Comparison of ENCODE assay signal across 15 mouse cellular contexts in genomic region chr14:50824219-50824618, GRCm38 (mm10). TPM values are rescaled to one million over a fixed set of nuclear protein-coding genes. Genes with fewer than 3 reads are reported as not detected.
A peak's percentile ranks its signal among the peaks of the same experiment; 100 is the strongest.
DNase-seq lines count a peak whose midpoint lies in the region; ATAC-seq and TF ChIP-seq lines count a peak whose summit lies in the region.
"Had no signal": no experiment of that assay in that cellular context is flagged by ENCODE, and none has a peak within 500 bp of the region (broad histone marks: within the 10 kb centered on the region; RNA-seq: fewer than 3 reads in every experiment).

No protein-coding gene starts in this region.

- peak; percentile 99 for TF ChIP-seq EP300 in CH12.LX (IDR thresholded peaks at IDR 0.05; ENCODE audit: low read length)

- dilution Hi-C loops in CH12.LX (cut with MboI; ENCODE audit: extremely low pct_ligation_motif_present, extremely low pct_unique_long_range_greater_than_20kb, low sequenced_read_pairs): no loop called here

- H3K4me2 ChIP-seq in lung, embryonic 14.5 days: no peak overlapping the region
- H3K4me2 ChIP-seq in CH12.LX (ENCODE audit: insufficient read depth, low read depth, poor library complexity, severe bottlenecking): peak overlapping the region; percentile 53
- H3K4me2 ChIP-seq: limb, embryonic 13.5 days had no signal

- 88% methylated on average over 9 of the region's 9 CpGs for WGBS in lung, embryonic 14.5 days

- H3K36me3 ChIP-seq in lung, embryonic 14.5 days (ENCODE audit: insufficient read depth): peaks cover 52% of the 10 kb centered on the region
- peaks cover 41 to 78% of the 10 kb centered on the region in 2 experiments for H3K36me3 ChIP-seq in CH12.LX (replicated peaks in 1 of 2; ENCODE audit: control insufficient read depth in 1 of 2, insufficient read depth in 1 of 2, low read length in 1 of 2)

- no peak for TF ChIP-seq CTCF in lung, embryonic 14.5 days (IDR thresholded peaks at IDR 0.05; ENCODE audit: low read depth)
- TF ChIP-seq CTCF in CH12.LX (conservative IDR thresholded peaks at IDR 0.05 in 1 of 2, IDR thresholded peaks at IDR 0.05 in 1 of 2; ENCODE audit: low read depth in 2 of 2, low read length in 2 of 2): no peak

- in situ Hi-C loops in CH12.LX (cut with MboI; ENCODE audit: low pct_ligation_motif_present, low pct_unique_long_range_greater_than_20kb, low sequenced_read_pairs): loop anchor here (25.0 kb wide), 1 partner anchor 438 kb away; the partner anchor contains the start of gene Rnase2a

- ATAC-seq in lung, embryonic 14.5 days (ENCODE audit: insufficient read depth): no peak
- ATAC-seq in hematopoietic stem cell, adult 5-6 weeks (replicated peaks in 1 of 2; ENCODE audit: insufficient read depth in 1 of 2, low FRiP score in 2 of 2, low TSS enrichment in 1 of 2, low read depth in 1 of 2, poor library complexity in 2 of 2, severe bottlenecking in 2 of 2): peak; percentile 83 to 85

- H3K4me3 ChIP-seq in lung, embryonic 14.5 days (ENCODE audit: low read depth, low read length): no peak overlapping the region
- H3K4me3 ChIP-seq in CH12.LX (replicated peaks in 1 of 3; ENCODE audit: low read depth in 2 of 3, low read length in 2 of 3, poor library complexity in 1 of 3): peak overlapping the region in 2 of 3 experiments; percentile 19 to 27
- H3K4me3 ChIP-seq: limb, embryonic 13.5 days had no signal

- H3K27me3 ChIP-seq in lung, embryonic 14.5 days (ENCODE audit: insufficient read depth, low read length): no peaks in the 10 kb centered on the region
- H3K27me3 ChIP-seq in CH12.LX (replicated peaks): no peaks in the 10 kb centered on the region
- H3K27me3 ChIP-seq: limb, embryonic 13.5 days had no signal

- no peaks in the 10 kb centered on the region for H3K4me1 ChIP-seq in lung, embryonic 14.5 days (ENCODE audit: insufficient read depth)
- peaks cover 7 to 25% of the 10 kb centered on the region in 2 experiments for H3K4me1 ChIP-seq in CH12.LX (ENCODE audit: control insufficient read depth in 1 of 2, insufficient read depth in 2 of 2)
- H3K4me1 ChIP-seq: limb, embryonic 13.5 days had no signal

- H3K9ac ChIP-seq in lung, embryonic 14.5 days: no peak overlapping the region
- H3K9ac ChIP-seq in CH12.LX (ENCODE audit: insufficient read depth, low read depth): peak overlapping the region; percentile 27; the same call in 1 of the 2 replicates
- H3K9ac ChIP-seq: limb, embryonic 13.5 days had no signal

- peak; percentile 9 for DNase-seq in lung, embryonic 14.5 days
- no peak for DNase-seq in lung, postnatal 14 days
- peak; percentile 85 for DNase-seq in CH12.LX (ENCODE audit: extremely low read depth)
- peak; percentile 40 for DNase-seq in skeletal muscle tissue, adult 2 months (ENCODE audit: low read depth, low spot score)
- DNase-seq in frontal cortex, postnatal 36 days (ENCODE audit: low spot score in 2 of 2): no peak
- no peak for DNase-seq in gastrocnemius, postnatal 4 days (ENCODE audit: low spot score in 2 of 2)
- DNase-seq in c-Kit-positive CD71-positive TER-119-positive erythroid progenitor cells, embryonic 14.5 days (ENCODE audit: low spot score): no peak
- DNase-seq: adrenal gland, postnatal 36 days; cerebellum, adult 2 months; heart, postnatal 36 days; lung, postnatal 4 days had no signal

- no peak for TF ChIP-seq RAD21 in CH12.LX (IDR thresholded peaks at IDR 0.05; ENCODE audit: low read depth, low read length)

- H3K79me2 ChIP-seq in CH12.LX (replicated peaks; ENCODE audit: control insufficient read depth, extremely low read depth, insufficient read depth, poor library complexity, severe bottlenecking): no peaks in the 10 kb centered on the region

- H3K27ac ChIP-seq in lung, embryonic 14.5 days (ENCODE audit: low read depth): no peak overlapping the region
- H3K27ac ChIP-seq in CH12.LX (ENCODE audit: insufficient read depth, low read depth): peak overlapping the region; percentile 80
- H3K27ac ChIP-seq: kidney, postnatal 0 days; limb, embryonic 13.5 days had no signal

- no peaks in the 10 kb centered on the region for H3K9me3 ChIP-seq in lung, embryonic 14.5 days (ENCODE audit: low read depth, low read length)
- H3K9me3 ChIP-seq in CH12.LX (replicated peaks; ENCODE audit: low read length): no peaks in the 10 kb centered on the region
- H3K9me3 ChIP-seq: limb, embryonic 13.5 days had no signal

- no peak for TF ChIP-seq POLR2A in CH12.LX (IDR thresholded peaks at IDR 0.05; ENCODE audit: low read depth, low read length)

TF ChIP-seq in CH12.LX, 34 proteins besides CTCF, POLR2A, EP300 and RAD21 (continues in another document):
- TF ChIP-seq RCOR1 (conservative IDR thresholded peaks at IDR 0.05; ENCODE audit: low read depth, low read length): peak; percentile 86
- TF ChIP-seq PAX5 (IDR thresholded peaks at IDR 0.05; ENCODE audit: low read length): no peak
- TF ChIP-seq HCFC1 (IDR thresholded peaks at IDR 0.05; ENCODE audit: low read depth, low read length): no peak; the same call in 1 of the 2 replicates
- TF ChIP-seq TBP (conservative IDR thresholded peaks at IDR 0.05; ENCODE audit: low read depth, low read length): no peak
- TF ChIP-seq ZNF384 (IDR thresholded peaks at IDR 0.05; ENCODE audit: low read depth, low read length): no peak
- TF ChIP-seq POLR2AphosphoS2 (IDR thresholded peaks at IDR 0.05; ENCODE audit: low read depth, low read length): no peak
- TF ChIP-seq MAFK (IDR thresholded peaks at IDR 0.05; ENCODE audit: insufficient replicate concordance, low read length): 0 out of 2 replicates have a peak, but pooled peaks have one; percentile 26
- TF ChIP-seq JUN (IDR thresholded peaks at IDR 0.05; ENCODE audit: insufficient read depth, low read depth, low read length): no peak
- TF ChIP-seq ZC3H11A (IDR thresholded peaks at IDR 0.05; ENCODE audit: low read depth, low read length): no peak
- no peak for TF ChIP-seq USF1 (IDR thresholded peaks at IDR 0.05; ENCODE audit: low read depth, low read length)
- peak; percentile 66; the same call in 1 of the 2 replicates for TF ChIP-seq ETS1 (conservative IDR thresholded peaks at IDR 0.05; ENCODE audit: low read depth, low read length)
- peak; percentile 81 for TF ChIP-seq SIN3A (IDR thresholded peaks at IDR 0.05; ENCODE audit: low read length)
- no peak for TF ChIP-seq NRF1 (IDR thresholded peaks at IDR 0.05; ENCODE audit: low read depth, low read length)
- peak; percentile 73 for TF ChIP-seq ELF1 (IDR thresholded peaks at IDR 0.05; ENCODE audit: low read depth, low read length)
- TF ChIP-seq GABPA (IDR thresholded peaks at IDR 0.05; ENCODE audit: insufficient replicate concordance, low read depth, low read length): no peak
- no peak for TF ChIP-seq ZKSCAN1 (IDR thresholded peaks at IDR 0.05; ENCODE audit: borderline replicate concordance, low read depth, low read length)
- TF ChIP-seq MAZ (IDR thresholded peaks at IDR 0.05; ENCODE audit: low read depth, low read length): 0 out of 2 replicates have a peak, but pooled peaks have one; percentile 39
- TF ChIP-seq CHD2 (IDR thresholded peaks at IDR 0.05; ENCODE audit: low read length): peak; percentile 56; the same call in 1 of the 2 replicates
- 0 out of 2 replicates have a peak, but pooled peaks have one; percentile 35 for TF ChIP-seq TCF12 (IDR thresholded peaks at IDR 0.05; ENCODE audit: low read depth, low read length)
- no peak for TF ChIP-seq E2F4 (IDR thresholded peaks at IDR 0.05; ENCODE audit: insufficient replicate concordance, low read depth, low read length)
- TF ChIP-seq MXI1 (IDR thresholded peaks at IDR 0.05; ENCODE audit: low read depth, low read length): peak; percentile 94
- TF ChIP-seq MEF2A (IDR thresholded peaks at IDR 0.05; ENCODE audit: borderline replicate concordance, low read depth, low read length): peak; percentile 54
- no peak for TF ChIP-seq KAT2A (IDR thresholded peaks at IDR 0.05; ENCODE audit: insufficient replicate concordance, low read length)
- TF ChIP-seq USF2 (conservative IDR thresholded peaks at IDR 0.05; ENCODE audit: low read depth, low read length): 0 out of 2 replicates have a peak, but pooled peaks have one; percentile 2
- no peak for TF ChIP-seq UBTF (IDR thresholded peaks at IDR 0.05; ENCODE audit: low read depth, low read length)
- no peak for TF ChIP-seq CHD1 (IDR thresholded peaks at IDR 0.05; ENCODE audit: low read depth, low read length)
- peak; percentile 97 for TF ChIP-seq BHLHE40 (IDR thresholded peaks at IDR 0.05; ENCODE audit: low read depth, low read length)
- peak; percentile 92 for TF ChIP-seq MYC (IDR thresholded peaks at IDR 0.05; ENCODE audit: low read depth, low read length)
- TF ChIP-seq JUND (conservative IDR thresholded peaks at IDR 0.05; ENCODE audit: low read depth, low read length): 0 out of 2 replicates have a peak, but pooled peaks have one; percentile 43

RNA-seq across cellular contexts. Expression of gene Parp2, which starts 16.6 kb away (rescaled TPM):
- 71.0 and 74.7 TPM in 2 replicates for polyA plus RNA-seq in lung, embryonic 14.5 days (2014; fragmentation: Nextera tagmentation; extraction: Ambion mirVana)
- total RNA-seq in CH12.LX (2012; rRNA removed) (55.9 and 64.6 TPM in 2 replicates), CH12.LX (2014; rRNA removed) (95.9 and 117 TPM in 2 replicates)
- polyA plus RNA-seq in CH12.LX (2012; ENCODE audit: insufficient read length, low read depth): 82.3 and 90.9 TPM in 2 replicates
- total RNA-seq in hematopoietic stem cell, adult 5-6 weeks (2017): 91.4 and 97.5 TPM in 2 replicates
- 10 to 100 TPM; 22.2 to 29.4 TPM for total RNA-seq in gastrocnemius, postnatal 4 days (2021)

RNA-seq across cellular contexts. Expression of gene Ccnb1ip1, which starts 16.7 kb away (rescaled TPM):
- polyA plus RNA-seq in lung, embryonic 14.5 days (2014; fragmentation: Nextera tagmentation; extraction: Ambion mirVana): not detected in 2 replicates
- total RNA-seq in CH12.LX (2012; rRNA removed) (2.7 and 4.2 TPM in 2 replicates), CH12.LX (2014; rRNA removed) (not detected in 2 replicates)
- not detected in 2 replicates for polyA plus RNA-seq in CH12.LX (2012; ENCODE audit: insufficient read length, low read depth)
- not detected in 2 replicates for total RNA-seq in hematopoietic stem cell, adult 5-6 weeks (2017)
- not detected for total RNA-seq in gastrocnemius, postnatal 4 days (2021)
- total RNA-seq: adrenal gland, postnatal 36 days; heart, postnatal 36 days had no signal
- polyA plus RNA-seq: cerebellum, adult 2 months; intestine, embryonic 14.5 days; kidney, postnatal 0 days; limb, embryonic 13.5 days had no signal

RNA-seq across cellular contexts. Expression of gene Ttc5, which starts 38.9 kb away (rescaled TPM):
- polyA plus RNA-seq in lung, embryonic 14.5 days (2014; fragmentation: Nextera tagmentation; extraction: Ambion mirVana): 68.3 and 68.6 TPM in 2 replicates
- 53.4 and 57.8 TPM in 2 replicates for total RNA-seq in CH12.LX (2012; rRNA removed)
- total RNA-seq in CH12.LX (2014; rRNA removed): 65.0 and 72.1 TPM in 2 replicates
- 44.3 and 44.5 TPM in 2 replicates for polyA plus RNA-seq in CH12.LX (2012; ENCODE audit: insufficient read length, low read depth)
- 38.0 and 55.2 TPM in 2 replicates for total RNA-seq in hematopoietic stem cell, adult 5-6 weeks (2017)
- total RNA-seq in gastrocnemius, postnatal 4 days (2021): 10 to 100 TPM; 27.9 to 32.7 TPM

RNA-seq across cellular contexts. Expression of gene Tep1, which starts 46.1 kb away (rescaled TPM):
- 6.1 and 7.2 TPM in 2 replicates for polyA plus RNA-seq in lung, embryonic 14.5 days (2014; fragmentation: Nextera tagmentation; extraction: Ambion mirVana)
- total RNA-seq in CH12.LX (2012; rRNA removed) (12.2 and 14.7 TPM in 2 replicates), CH12.LX (2014; rRNA removed) (3.5 and 4.1 TPM in 2 replicates)
- 12.9 and 14.0 TPM in 2 replicates for polyA plus RNA-seq in CH12.LX (2012; ENCODE audit: insufficient read length, low read depth)
- total RNA-seq in hematopoietic stem cell, adult 5-6 weeks (2017): 6.6 and 24.2 TPM in 2 replicates
- 10 to 100 TPM in 1 of 2 experiments, 1 to 10 TPM in 1; 9.7 to 12.2 TPM for total RNA-seq in gastrocnemius, postnatal 4 days (2021)

Comparison
In these comparisons a context has a peak if more than half of its experiments do, and no peak if none do; other contexts are left out.
1. DNase-seq: peak in lung, embryonic 14.5 days (single experiment), CH12.LX (single experiment) and skeletal muscle tissue, adult 2 months (single experiment); none in lung, postnatal 14 days (single experiment), frontal cortex, postnatal 36 days (0 of 2), gastrocnemius, postnatal 4 days (0 of 2) and c-Kit-positive CD71-positive TER-119-positive erythroid progenitor cells, embryonic 14.5 days (single experiment).